Mouse (Mus musculus) embryo, embryonic 10 days (tissue): ENCODE measurements around the gene Tceanc2.

Source experiments
- DNase-seq: peaks from one replicate; pipeline ENCODE4 v3.0.0-alpha.2; 2015; ENCODE audit warnings: low spot score

Tceanc2 gene

DNA sequence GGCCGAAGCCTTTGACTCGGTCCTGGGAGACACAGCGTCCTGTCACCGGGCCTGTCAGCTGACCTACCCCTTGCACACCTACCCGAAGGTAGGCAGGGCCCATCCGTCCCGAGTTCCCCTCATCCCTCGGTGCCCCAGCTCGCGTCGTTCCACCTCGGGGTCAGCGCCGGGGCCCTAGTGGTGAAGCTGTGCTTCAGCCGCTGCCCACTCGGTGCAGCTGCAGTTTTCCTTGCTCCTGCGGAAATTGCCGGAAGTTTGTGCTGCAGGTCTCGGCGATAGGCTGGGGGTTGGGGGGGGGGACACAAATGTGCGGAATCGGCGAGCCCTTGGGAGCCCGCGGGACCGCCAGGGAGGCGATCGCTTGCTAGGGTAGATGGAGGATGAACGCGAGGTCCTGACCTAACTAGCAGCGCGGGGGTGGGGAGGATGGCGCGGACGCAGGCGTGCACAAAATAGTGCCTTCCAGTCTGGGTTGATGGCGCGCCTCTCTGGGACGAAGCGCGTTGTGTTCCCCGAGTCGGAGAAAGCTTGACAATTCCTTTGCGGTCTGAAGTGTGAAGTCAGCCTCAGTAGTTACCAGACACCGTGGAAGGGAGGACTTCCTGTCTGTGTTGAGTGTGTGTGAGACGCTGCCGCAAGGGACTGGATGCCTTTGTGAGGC, at the start of gene Tceanc2:
Gene Tceanc2, minus strand, starts transcription at position 287 of the 661 bp plus-strand sequence.
- peak; percentile 71 for DNase-seq

DNA sequence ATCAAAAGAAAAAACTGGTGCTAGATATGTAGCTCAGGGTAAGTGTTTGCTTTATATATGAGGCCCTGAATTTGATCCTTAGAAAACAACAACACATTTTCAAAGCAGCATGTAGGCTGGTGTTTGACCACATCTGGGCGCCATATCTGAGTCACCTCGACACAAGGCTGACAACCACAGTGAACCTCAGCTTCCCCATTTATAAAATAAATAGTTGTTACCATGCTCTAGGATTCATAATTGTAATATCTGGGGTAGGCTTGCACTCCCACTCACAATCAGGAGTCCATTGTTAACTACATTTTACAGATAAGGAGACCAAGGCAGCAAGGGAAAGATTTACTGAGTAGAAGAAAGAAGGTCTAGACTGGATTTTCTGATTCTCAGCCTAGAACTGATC, 47.4 kb upstream of the Tceanc2 start:
- no peak for DNase-seq

DNA sequence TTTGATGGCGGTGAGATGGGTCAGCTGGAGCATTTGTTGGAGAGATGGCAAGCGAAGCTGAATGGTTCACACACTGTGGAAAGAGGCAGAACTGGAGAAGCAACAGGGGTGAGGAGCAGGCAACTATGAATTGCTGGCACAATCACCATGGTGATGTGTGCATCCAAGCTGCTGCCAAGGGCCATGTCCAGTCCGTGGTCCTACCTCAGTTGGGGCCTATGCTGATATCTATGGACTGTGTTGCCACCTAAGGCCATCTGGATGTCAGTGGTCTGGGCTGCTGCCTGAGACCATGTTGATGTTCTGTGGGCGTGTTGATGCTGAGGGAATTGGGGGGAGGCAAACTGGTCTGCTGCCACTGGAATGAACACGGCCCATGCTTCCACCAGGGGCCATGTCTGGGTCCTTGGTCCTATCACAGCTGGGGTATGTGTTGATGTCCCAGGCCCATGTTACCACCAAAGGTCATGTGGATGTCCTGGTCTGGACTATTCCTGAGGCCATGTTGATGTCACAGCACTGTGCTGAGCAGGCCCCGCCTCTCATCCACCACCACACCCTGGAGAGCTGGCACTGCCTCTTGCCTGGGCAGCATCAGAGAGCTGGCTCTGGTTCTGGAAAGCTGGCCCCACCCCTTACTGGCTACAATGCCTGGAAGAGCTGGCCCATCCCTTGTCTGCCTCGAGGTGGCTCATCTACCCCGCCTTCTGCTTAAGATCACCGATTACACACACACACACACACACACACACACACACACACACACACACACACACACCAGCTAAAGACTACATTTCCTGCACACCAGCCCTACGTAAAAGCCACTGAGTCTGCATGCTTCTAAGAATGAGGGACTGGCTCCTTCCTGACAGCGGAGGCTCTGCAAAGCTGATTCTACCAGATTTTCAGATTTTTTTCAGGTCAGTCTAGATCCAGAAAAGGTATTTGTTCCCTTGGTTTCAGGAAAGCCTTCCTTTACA, 44.6 kb upstream of the Tceanc2 start:
- DNase-seq: no peak

DNA sequence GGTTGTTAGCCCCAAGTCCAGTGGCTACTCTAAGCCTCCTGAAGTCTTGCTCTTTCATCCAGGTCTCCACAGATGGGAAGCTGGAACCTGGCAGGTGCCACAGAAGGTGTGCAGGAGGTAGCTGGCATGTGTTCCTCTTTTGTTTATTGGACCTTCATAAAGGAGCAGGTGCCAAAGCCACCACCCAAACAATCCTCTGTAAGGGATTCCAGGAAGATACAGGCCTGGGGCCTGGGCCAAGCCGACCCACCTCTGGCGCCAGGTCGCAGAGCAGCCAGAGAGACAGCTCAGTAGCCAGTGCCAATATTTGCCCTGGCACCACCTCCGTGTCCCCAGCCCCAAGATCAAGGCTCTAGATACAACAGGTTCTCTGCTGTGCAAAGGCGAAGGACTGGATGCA, 42.6 kb upstream of the Tceanc2 start:
- DNase-seq: no peak

DNA sequence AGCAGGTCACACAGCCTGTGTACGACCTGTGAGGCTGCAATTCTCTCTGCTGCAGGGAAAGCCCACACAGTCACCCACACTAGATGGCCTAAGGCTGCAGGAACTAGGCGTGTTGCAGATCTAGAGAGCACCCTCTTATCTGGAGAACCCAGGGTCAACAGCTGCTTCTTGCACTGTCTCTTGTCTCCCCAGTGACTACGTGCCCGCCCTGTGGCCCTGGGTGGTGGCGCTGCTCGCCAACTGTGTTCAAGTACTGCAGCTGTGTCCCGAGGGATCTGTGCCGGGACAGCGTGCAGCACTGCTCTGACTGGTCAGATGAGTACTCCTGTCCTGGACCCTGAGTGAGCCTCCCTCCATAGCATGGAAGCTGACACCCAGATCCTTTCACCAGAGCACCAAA, 38.7 kb upstream of the Tceanc2 start:
- no peak for DNase-seq

DNA sequence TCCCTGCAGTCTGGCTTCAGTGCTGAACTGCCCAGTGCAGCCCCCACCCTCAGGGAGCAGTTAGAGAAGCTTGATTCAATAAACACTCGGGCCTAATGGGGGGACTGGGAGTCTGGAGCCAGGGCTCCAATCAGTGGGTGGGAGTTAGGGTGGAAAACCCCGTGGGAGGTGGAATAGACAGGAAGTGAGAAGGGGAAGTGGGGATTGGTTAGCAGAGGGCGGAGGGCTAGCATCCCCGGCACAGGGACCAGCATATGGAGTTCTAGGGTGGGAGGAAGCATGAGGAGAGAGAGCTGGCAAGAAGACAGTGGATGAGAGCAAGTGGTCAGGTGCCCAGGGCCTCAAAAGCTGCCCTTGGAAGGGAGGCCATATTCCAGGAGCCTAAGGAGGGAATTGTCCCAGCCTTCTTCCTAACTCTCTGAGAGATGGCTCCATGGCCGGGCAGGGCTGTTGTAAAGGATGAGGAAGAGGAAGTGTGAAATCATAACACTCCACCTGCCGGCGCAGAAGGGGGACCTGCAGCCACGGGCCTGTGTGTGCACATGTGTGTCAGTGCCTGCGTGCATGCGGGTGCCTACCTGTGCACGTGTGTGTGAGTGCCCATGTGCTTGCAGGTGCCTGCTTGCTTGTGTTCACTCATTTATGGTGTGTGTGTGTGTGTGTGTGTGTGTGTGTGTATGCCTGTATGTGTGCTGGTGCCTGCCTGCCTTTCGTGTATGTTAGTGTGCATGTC, 34.5 kb upstream of the Tceanc2 start:
- DNase-seq: no peak

DNA sequence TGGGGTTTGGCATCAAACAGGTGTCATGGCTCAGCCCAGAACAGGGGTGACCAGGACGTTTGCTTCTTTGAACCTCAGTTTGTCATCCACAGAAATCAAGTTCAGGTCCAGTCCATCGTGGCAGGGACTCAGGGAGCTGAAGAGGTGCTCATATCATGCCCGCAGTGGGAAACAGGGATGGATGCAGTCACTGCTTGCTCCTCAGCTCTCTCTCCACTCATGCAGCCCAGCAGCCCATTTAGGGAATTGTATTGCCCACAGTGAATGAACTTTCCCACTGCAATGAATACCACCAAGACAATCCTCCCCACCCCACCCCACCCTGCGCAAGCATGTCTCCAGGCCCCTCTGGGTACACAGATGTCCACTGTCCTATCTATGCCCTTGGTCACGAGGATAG, 33.0 kb upstream of the Tceanc2 start:
- DNase-seq: no peak

DNA sequence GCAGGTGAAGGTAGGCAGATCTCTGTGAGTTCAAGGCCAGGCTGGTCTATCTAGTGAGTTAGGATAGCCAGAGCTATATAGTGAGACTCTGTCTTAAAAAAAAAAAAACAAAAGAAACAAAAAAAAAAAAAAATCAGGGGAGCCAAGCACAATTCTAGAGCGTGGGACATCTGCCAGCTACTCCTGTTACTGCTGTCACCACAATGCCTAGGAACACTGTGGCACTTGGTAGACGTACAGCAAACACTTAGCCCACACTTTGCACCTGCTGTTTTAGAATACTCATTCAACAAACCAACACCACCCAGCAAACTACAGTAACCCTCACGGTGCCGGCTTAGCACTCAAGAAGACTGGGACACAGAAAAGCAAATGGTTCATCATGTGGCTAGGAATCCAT, 32.5 kb upstream of the Tceanc2 start:
- DNase-seq: no peak

DNA sequence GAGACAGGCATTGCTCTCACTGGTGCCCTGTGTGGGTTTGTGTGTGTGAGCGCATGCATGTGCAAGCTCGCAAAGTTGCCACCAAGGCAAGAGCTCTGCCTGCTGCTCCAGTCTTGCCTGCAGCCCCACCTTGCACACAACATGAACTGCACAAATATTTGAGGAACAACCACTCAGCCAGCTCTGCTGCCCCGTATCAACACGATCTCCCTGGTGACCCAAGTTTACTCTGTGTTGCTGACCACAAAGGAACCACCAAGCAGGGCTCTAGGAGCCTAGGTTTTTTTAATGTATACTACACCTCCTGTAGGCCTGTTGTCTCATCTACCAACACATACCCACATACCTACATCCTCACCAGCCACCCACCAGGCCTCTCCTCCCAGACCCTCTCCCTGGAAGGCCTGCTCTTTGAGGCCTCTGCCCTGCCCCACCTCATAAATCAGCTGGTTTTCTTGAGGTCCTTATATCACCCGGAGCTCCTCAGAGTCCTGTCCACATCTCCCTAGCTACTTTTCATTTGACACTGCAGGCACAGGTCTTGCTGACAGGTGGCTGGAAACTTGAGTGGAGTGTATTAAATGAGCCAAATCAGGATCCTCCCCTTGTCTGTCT, 31.7 kb upstream of the Tceanc2 start:
- DNase-seq: no peak

DNA sequence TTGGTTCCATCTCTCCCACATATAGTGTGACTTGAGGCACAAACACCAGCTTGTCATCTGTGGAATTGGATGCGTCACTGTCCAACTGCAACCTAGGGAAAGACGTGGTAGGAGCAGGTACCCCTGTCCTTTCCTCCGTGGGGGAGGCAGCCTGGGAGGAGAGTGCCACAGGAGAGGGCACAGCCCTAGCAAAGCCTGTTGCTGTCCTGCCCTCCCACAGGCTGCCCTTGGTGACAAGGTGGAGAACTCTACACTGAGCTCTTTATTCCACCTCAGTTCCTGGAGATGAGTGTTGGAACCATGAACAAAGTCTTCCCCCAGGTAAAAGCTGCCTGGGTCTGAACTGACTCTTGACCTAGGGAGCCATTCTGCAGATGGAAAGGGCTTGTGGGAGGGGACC, 30.0 kb upstream of the Tceanc2 start, which contains the start of gene Ldlrad1:
Gene Ldlrad1, plus strand, starts transcription at position 301 of the 400 bp plus-strand sequence.
- no peak for DNase-seq

DNA sequence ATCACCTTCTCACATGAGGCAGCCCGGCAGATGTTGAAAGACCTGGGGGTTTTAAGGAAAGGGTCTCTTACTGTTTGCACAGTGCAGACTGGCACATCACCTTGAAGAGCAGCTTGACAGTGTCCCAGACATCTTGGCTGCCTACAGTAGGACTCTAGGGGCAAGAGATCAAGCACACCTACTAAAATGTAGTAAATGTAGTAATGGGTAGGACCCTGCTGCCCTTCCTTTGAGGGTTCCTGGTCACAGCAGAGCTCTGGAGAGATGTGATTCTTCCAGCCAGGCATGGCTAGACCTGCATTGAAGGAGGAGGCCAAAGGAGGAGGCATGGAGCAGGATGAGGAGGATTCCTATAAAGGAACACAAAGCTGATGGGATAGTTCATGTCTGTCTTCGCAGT, 28.1 kb upstream of the Tceanc2 start:
- no peak for DNase-seq

DNA sequence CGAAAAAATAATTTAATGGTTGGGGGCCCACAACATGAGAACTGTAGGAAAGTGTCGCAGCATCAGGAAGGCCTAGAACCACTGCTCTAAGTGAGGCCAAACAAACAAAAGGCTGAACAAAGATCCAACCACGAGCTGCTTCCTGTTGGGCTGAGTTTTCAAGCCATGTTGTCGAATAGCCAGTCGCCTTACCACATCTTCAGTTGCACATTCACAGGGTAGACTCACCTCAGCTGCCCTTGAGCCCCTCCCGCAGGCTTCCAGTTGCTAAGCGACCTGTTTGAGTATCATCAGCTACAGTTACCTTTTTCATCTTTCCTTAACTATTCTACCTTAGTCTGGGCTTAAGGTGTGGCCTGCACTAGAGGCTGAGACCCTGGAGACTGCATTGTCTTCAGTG, 24.1 kb upstream of the Tceanc2 start:
- no peak for DNase-seq

DNA sequence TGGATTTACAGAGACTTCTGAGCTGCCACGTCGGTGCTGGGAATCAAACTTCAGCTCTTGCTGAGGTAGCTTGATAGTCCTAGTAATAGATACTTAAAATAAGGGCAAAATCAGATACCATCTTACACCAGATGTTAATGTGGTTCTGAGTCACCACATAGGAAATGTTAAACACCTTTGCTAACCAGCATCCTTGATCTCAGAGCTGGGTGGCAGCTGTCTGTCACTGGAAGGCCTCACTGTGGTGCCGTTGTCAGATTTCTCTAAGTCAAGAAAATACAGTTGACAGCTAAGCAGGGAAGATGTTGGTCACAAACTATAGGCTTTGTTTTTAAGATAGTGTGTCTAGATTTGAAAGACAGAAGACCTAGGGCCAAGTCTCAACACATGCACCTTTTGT, 22.9 kb upstream of the Tceanc2 start:
- DNase-seq: no peak

DNA sequence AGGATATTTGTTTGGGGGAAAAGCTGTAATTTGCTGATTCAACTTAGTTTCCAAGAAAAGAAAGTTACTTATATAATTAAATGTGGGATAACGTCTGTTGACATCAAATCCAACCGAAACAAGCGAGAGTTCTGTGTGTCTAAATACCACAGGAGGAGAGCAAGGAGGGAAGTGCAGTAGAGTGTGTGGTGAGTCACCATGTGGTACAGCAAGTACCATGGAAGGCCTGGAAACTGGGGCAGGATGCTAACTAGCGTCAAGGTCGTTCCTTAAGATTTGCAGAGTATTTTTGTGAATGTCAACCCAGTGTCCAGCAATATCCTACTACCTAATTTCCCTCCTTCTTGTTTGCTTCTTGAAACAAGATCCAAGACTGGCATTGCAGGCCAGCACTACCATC, 19.2 kb upstream of the Tceanc2 start:
- no peak for DNase-seq

DNA sequence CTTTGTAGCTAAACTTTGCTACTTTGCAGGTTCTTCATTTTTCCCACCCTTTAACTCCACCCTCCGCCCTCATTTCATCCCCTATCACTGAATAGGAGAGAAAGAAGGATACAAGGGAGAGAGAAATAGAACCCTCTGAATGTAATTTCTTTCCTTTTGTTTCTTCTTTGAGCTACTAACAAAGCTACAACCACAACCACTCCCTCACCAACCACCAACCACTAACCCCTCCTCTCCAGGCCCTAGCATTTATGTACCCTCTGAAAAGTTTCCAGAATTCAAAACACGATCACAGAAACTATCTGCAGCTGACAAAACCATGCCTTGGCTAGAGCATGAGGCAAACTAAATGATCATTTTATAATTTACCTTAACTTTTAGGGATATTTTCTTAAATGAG, 17.5 kb upstream of the Tceanc2 start:
- DNase-seq: no peak

DNA sequence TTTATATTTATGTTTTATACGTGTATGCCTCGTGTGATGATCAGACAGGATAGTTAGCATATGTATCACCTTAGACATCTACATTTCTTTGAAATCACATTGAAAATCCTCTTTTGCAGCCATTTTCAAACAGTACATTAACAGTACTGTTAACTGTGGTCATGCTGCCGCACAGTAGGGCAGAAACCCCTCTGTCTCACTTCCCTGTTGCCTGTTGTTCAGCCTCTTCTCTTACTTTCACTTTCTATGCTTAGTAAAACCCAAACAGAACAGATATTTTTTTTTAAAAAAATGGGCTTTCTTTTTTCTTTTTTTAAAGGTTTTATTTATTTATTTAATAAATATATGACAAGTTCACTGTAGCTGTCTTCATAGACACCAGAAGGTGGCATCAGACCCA, 14.9 kb upstream of the Tceanc2 start:
- DNase-seq: no peak

DNA sequence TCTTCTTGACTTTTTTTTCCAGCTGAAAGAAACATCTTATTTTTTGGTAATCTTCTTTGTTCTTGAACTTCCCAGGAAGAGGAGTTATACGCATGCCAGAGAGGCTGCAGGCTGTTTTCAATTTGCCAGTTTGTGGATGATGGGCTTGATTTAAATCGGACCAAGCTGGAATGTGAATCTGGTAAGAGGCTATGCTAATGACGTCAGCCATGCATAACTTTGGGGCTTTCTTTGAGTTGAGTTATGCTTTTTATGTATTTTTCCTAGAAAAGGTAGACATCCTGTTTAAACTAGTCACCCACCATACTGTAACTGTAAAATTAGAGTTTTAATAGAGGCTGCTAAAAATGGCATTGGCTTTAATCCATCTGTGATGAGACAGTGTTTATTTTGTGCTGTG, 6.8 kb upstream of the Tceanc2 start:
- DNase-seq: peak; percentile 28

DNA sequence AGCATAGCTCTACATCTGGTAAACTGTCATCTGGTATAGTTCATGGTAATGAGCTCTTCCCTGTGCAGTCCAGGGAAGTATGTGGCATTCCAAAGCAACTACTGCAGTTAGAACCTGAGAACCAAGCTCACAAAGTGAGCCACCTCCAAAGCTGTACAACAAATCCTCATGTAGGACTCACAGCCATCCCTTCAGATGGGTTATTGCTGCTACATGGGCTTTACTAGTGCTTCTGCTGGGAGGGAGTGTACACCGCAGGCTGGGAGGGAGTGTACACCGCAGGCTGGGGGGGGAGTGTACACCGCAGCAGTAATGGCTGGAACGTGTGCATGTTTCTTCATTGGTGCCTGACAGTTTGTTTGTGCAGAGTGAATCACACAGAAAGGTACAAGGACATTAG, 4.3 kb upstream of the Tceanc2 start:
- no peak for DNase-seq

DNA sequence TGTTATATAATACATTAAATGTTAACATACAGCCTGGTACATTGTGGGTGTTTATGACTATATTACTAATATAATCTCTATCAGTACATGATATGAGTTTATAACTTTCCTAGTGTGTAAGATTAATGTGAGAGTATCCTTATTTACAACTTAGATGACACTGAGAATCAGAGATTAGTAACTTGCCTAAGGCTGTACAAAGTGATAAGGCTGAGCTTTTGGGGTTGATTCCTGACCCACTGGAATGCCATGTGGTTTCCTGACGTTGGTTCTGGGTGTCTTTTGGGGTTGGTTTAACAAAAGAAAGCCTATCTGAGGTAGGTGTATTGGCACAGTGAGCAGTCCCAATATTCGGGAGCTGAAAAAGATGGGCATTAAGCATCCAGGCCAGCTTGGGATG, 3.9 kb upstream of the Tceanc2 start:
- no peak for DNase-seq

DNA sequence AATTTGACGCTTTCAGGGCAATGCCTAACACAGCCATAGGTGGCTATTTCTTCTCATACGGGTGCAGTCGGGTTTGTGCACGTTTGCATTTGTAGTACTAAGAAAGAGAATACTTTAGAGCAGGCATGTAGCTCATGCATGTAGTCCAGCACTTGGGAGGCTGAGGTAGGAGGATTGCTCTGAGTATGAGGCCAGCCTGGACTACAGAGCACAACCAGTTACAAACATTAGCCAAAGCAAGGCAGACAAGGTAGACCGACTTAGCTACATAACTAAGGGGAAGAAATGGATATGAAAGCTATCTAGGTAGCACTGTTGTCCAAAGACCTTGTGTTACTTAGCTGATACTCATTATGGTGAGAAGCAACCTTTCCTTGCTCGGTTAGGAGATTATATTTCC, 3.0 kb upstream of the Tceanc2 start:
- no peak for DNase-seq

DNA sequence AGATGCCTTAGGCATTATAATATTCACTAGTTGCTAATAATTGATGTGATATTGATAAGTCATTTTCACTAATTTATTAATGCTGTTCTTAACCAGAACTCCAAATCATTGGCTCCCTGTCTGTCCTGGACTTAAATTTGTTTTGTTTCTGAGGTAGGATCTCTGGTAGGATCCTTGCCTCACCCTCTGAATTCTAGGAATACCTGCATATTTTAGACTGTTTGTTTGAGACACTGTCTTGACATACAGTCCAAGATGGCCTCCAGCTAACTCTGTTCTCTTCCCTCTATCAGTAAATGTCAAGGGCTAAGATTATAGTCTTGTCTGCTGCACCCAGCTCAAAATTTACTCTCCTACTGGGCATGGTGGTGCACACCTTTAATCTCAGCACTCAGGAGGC, 1.8 kb upstream of the Tceanc2 start:
- no peak for DNase-seq

DNA sequence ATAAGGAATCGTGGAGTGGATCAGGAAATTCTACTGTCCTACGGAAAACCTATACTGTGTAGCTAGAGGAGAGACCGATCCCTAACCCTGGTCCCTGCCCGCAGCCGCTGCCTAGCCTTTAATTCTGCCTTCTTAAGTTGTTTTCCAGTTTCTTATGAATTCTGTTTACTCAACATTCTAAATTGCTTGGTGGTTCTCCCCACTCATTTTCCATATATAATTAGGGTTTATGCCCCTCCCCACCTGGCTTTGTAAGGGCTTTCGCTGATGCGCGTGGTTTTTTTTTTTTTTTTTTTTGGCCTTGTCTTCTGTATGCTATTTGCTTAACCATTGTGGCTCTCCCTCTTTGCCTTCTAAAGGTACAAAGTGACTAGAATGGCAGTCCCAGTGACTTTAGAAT, 645 bp upstream of the Tceanc2 start:
- no peak for DNase-seq
